Mouse (Mus musculus): ENCODE data around the gene Slc39a11. TPM values are rescaled to one million over a fixed set of nuclear protein-coding genes. Genes with fewer than 3 reads are reported as not detected.

The Slc39a11 gene
- polyA plus RNA-seq, 1 experiment from 2014 or later = 42.2 TPM

Other genes with a start within 250 kb of the Slc39a11 start
- 85.6 and 102 TPM in 2 replicates for gene Sstr2, start 30.7 kb downstream of the Slc39a11 start, polyA plus RNA-seq (2015; fragmentation: Nextera tagmentation; extraction: Ambion mirVana)
- gene Cog1, start 910 bp downstream of the Slc39a11 start, polyA plus RNA-seq (2015; fragmentation: Nextera tagmentation; extraction: Ambion mirVana) = 36.9 and 37.6 TPM in 2 replicates
- gene Fam104a, start 34.1 kb upstream of the Slc39a11 start, polyA plus RNA-seq (2015; fragmentation: Nextera tagmentation; extraction: Ambion mirVana) = 47.1 and 47.2 TPM in 2 replicates
- gene D11Wsu47e, start 34.3 kb upstream of the Slc39a11 start, polyA plus RNA-seq (2015; fragmentation: Nextera tagmentation; extraction: Ambion mirVana) = 25.2 and 27.6 TPM in 2 replicates
- 0.18 and 0.38 TPM in 2 replicates for gene Cpsf4l, start 59.9 kb upstream of the Slc39a11 start, polyA plus RNA-seq (2015; fragmentation: Nextera tagmentation; extraction: Ambion mirVana)
- gene Cdc42ep4, start 101.8 kb upstream of the Slc39a11 start, polyA plus RNA-seq (2015; fragmentation: Nextera tagmentation; extraction: Ambion mirVana) = 91.5 and 97.2 TPM in 2 replicates

Measured in forebrain, embryonic 15.5 days (tissue).